Mouse (Mus musculus) CH12.LX (cell line): Measurements from ENCODE around the gene Bst2. TPM values are rescaled to one million over a fixed set of nuclear protein-coding genes. Genes with fewer than 3 reads are reported as not detected.

ENCODE experiments used
- DNase-seq: peaks from one replicate; pipeline ENCODE4 v3.0.0-alpha.2; 2013; ENCODE audit errors: extremely low read depth
- H3K27ac ChIP-seq: 2 replicates; pipeline ENCODE4 v1.5.1; 2012; ENCODE audit warnings: low read depth, mild to moderate bottlenecking, control low read depth, moderate library complexity; ENCODE audit not compliant: insufficient read depth
- H3K27me3 ChIP-seq: replicated peaks from 2 replicates; pipeline ENCODE3; 2012; ENCODE audit warnings: inconsistent platforms
- H3K36me3 ChIP-seq, 2 experiments: replicated peaks in 1 of 2; 2 replicates each; pipeline versions ENCODE3 to v1.6.1; 2012; ENCODE audit warnings: inconsistent platforms in 1 of 2, low read length in 1 of 2, mild to moderate bottlenecking in 1 of 2, mixed read lengths in 1 of 2, moderate library complexity in 1 of 2; ENCODE audit not compliant: control insufficient read depth in 1 of 2, insufficient read depth in 1 of 2
- H3K4me1 ChIP-seq, 2 experiments: 2 replicates each; pipeline ENCODE4 v1.6.1; 2012; ENCODE audit warnings: inconsistent platforms in 1 of 2, moderate library complexity in 1 of 2; ENCODE audit not compliant: insufficient read depth in 2 of 2, control insufficient read depth in 1 of 2
- H3K4me2 ChIP-seq: 2 replicates; pipeline ENCODE4 v1.6.1; 2012; ENCODE audit warnings: low read depth, mild to moderate bottlenecking, control low read depth; ENCODE audit not compliant: poor library complexity, insufficient read depth, severe bottlenecking
- H3K4me3 ChIP-seq, 3 experiments: fragments of 150-350 bp in 1 of 3; sonication (generic) in 1 of 3; replicated peaks in 1 of 3; 2 replicates each; pipeline versions ENCODE3 to v1.5.1; 2011 to 2012; ENCODE audit warnings: low read depth in 2 of 3, low read length in 2 of 3, mild to moderate bottlenecking in 2 of 3, moderate library complexity in 2 of 3, control low read depth in 1 of 3, improper control_type of control experiment in 1 of 3, inconsistent platforms in 1 of 3, mixed read lengths in 1 of 3; ENCODE audit not compliant: poor library complexity in 1 of 3
- H3K79me2 ChIP-seq: replicated peaks from 2 replicates; pipeline ENCODE4 v1.6.1; 2012; ENCODE audit warnings: mild to moderate bottlenecking, moderate library complexity; ENCODE audit not compliant: control insufficient read depth, poor library complexity, insufficient read depth, severe bottlenecking; ENCODE audit errors: extremely low read depth
- H3K9ac ChIP-seq: 2 replicates; pipeline ENCODE4 v1.6.1; 2012; ENCODE audit warnings: low read depth, mild to moderate bottlenecking, control low read depth, moderate library complexity; ENCODE audit not compliant: insufficient read depth
- H3K9me3 ChIP-seq: replicated peaks from 2 replicates; pipeline ENCODE3; 2012; ENCODE audit warnings: low read length, inconsistent platforms, mixed read lengths
- EP300 ChIP-seq: IDR thresholded peaks from 2 replicates; pipeline ENCODE4 v1.6.1; 2011; ENCODE audit warnings: low read length, improper control_type of control experiment
- SMC3 ChIP-seq: IDR thresholded peaks from 2 replicates; pipeline ENCODE4 v1.6.1; 2011; ENCODE audit warnings: low read depth, low read length, improper control_type of control experiment
- dilution Hi-C: fragments of 300-500 bp; cut with MboI; formaldehyde crosslinking; loops from 2 replicates; pipeline ENCODE4 v1.14.3; 2020; ENCODE audit warnings: low sequenced_read_pairs; ENCODE audit not compliant: extremely low pct_unique_long_range_greater_than_20kb, extremely low pct_ligation_motif_present
- in situ Hi-C: fragments of 300-500 bp; cut with MboI; formaldehyde crosslinking; loops from 3 replicates; pipeline ENCODE4 v1.14.3; 2019; ENCODE audit warnings: low sequenced_read_pairs, low pct_ligation_motif_present, low pct_unique_long_range_greater_than_20kb, mixed read lengths
- polyA plus RNA-seq: library from polyadenylated mRNA; unstranded; fragments of >175 nt; gene quantifications from 2 replicates; pipeline ENCODE4 v1.2.1, GENCODE M21; 2012; ENCODE audit warnings: low read depth; ENCODE audit not compliant: insufficient read length
- total RNA-seq, 2 experiments: library from RNA; depleted of rRNA; stranded (reverse); fragments of 300-350 nt in 1 of 2; fragments of >200 nt in 1 of 2; gene quantifications; 2 replicates each; pipeline ENCODE4 v1.2.3; 2012 to 2014

Gene Bst2
- total and polyA plus RNA-seq, 3 experiments: 214 to 424 (median 304) TPM

GRCm38 (mm10) chr8:71484736-71485135 is 52.5 kb downstream of the Bst2 start:
- H3K4me3 ChIP-seq: no peak overlapping the region
- peaks cover 13 to 29% of the 10 kb centered on the region in 2 experiments for H3K4me1 ChIP-seq
- H3K36me3 ChIP-seq: peaks cover 0 to 12% of the 10 kb centered on the region in 2 experiments
- H3K79me2 ChIP-seq: peaks cover 9% of the 10 kb centered on the region; the same call in 1 of the 2 replicates
- no peak overlapping the region for H3K9ac ChIP-seq
- in situ Hi-C loops (loop anchor here (5.0 kb wide), 1 partner anchor 38 kb away; no protein-coding TSS in a partner anchor), dilution Hi-C loops (no loop called here)
- H3K27ac ChIP-seq: no peak overlapping the region
- no peaks in the 10 kb centered on the region for H3K27me3 ChIP-seq
- H3K9me3 ChIP-seq: no peaks in the 10 kb centered on the region
- DNase-seq: no peak
- TF ChIP-seq SMC3 (no peak), EP300 (no peak)
- H3K4me2 ChIP-seq: no peak overlapping the region

Other genes starting within 250 kb of the Bst2 start
Only the 20 nearest of the 25 such genes appear.
- not detected in 2 replicates for gene Ushbp1, start 141.7 kb downstream of the Bst2 start, total RNA-seq (2012; rRNA removed)
- gene Ushbp1, start 141.7 kb downstream of the Bst2 start, total RNA-seq (2014; rRNA removed): not detected in 2 replicates
- gene Ushbp1, start 141.7 kb downstream of the Bst2 start, polyA plus RNA-seq: not detected in 2 replicates
- gene Babam1, start 140.6 kb downstream of the Bst2 start, total RNA-seq (2012; rRNA removed): 66.0 and 67.3 TPM in 2 replicates
- 47.6 and 56.7 TPM in 2 replicates for gene Babam1, start 140.6 kb downstream of the Bst2 start, total RNA-seq (2014; rRNA removed)
- gene Babam1, start 140.6 kb downstream of the Bst2 start, polyA plus RNA-seq: 132 and 137 TPM in 2 replicates
- 17.9 and 24.7 TPM in 2 replicates for gene Ankle1, start 131.4 kb downstream of the Bst2 start, total RNA-seq (2012; rRNA removed)
- gene Ankle1, start 131.4 kb downstream of the Bst2 start, total RNA-seq (2014; rRNA removed): 9.0 and 9.4 TPM in 2 replicates
- gene Ankle1, start 131.4 kb downstream of the Bst2 start, polyA plus RNA-seq: 17.4 and 17.6 TPM in 2 replicates
- 28.2 and 33.2 TPM in 2 replicates for gene Abhd8, start 73.8 kb downstream of the Bst2 start, total RNA-seq (2012; rRNA removed)
- 8.5 and 8.9 TPM in 2 replicates for gene Abhd8, start 73.8 kb downstream of the Bst2 start, total RNA-seq (2014; rRNA removed)
- 5.2 and 6.0 TPM in 2 replicates for gene Abhd8, start 73.8 kb downstream of the Bst2 start, polyA plus RNA-seq
- 150 and 180 TPM in 2 replicates for gene Mrpl34, start 72.5 kb downstream of the Bst2 start, total RNA-seq (2012; rRNA removed)
- gene Mrpl34, start 72.5 kb downstream of the Bst2 start, total RNA-seq (2014; rRNA removed): 80.1 and 94.4 TPM in 2 replicates
- 123 and 133 TPM in 2 replicates for gene Mrpl34, start 72.5 kb downstream of the Bst2 start, polyA plus RNA-seq
- 59.3 and 62.8 TPM in 2 replicates for gene Dda1, start 68.3 kb downstream of the Bst2 start, total RNA-seq (2012; rRNA removed)
- gene Dda1, start 68.3 kb downstream of the Bst2 start, total RNA-seq (2014; rRNA removed): 49.8 and 57.4 TPM in 2 replicates
- 65.8 and 78.1 TPM in 2 replicates for gene Dda1, start 68.3 kb downstream of the Bst2 start, polyA plus RNA-seq
- 5.5 and 6.7 TPM in 2 replicates for gene Ano8, start 51.5 kb downstream of the Bst2 start, total RNA-seq (2012; rRNA removed)
- 1.8 and 1.9 TPM in 2 replicates for gene Ano8, start 51.5 kb downstream of the Bst2 start, total RNA-seq (2014; rRNA removed)
- 1.8 and 2.1 TPM in 2 replicates for gene Ano8, start 51.5 kb downstream of the Bst2 start, polyA plus RNA-seq
- 26.7 and 29.0 TPM in 2 replicates for gene Gtpbp3, start 49.4 kb downstream of the Bst2 start, total RNA-seq (2012; rRNA removed)
- gene Gtpbp3, start 49.4 kb downstream of the Bst2 start, total RNA-seq (2014; rRNA removed): 19.5 and 20.7 TPM in 2 replicates
- 17.4 and 21.6 TPM in 2 replicates for gene Gtpbp3, start 49.4 kb downstream of the Bst2 start, polyA plus RNA-seq
- gene Plvap, start 25.7 kb downstream of the Bst2 start, total RNA-seq (2012; rRNA removed): 0.04 TPM in 1 of 2 replicates, not detected in the other
- gene Plvap, start 25.7 kb downstream of the Bst2 start, total RNA-seq (2014; rRNA removed): not detected in 2 replicates
- 0.27 and 0.37 TPM in 2 replicates for gene Plvap, start 25.7 kb downstream of the Bst2 start, polyA plus RNA-seq
- not detected in 2 replicates for gene Ccdc194, start 11.7 kb downstream of the Bst2 start, total RNA-seq (2012; rRNA removed)
- not detected in 2 replicates for gene Ccdc194, start 11.7 kb downstream of the Bst2 start, total RNA-seq (2014; rRNA removed)
- gene Ccdc194, start 11.7 kb downstream of the Bst2 start, polyA plus RNA-seq: not detected in 2 replicates
- gene Mvb12a, start 5.5 kb upstream of the Bst2 start, total RNA-seq (2012; rRNA removed): 113 and 128 TPM in 2 replicates
- 149 and 157 TPM in 2 replicates for gene Mvb12a, start 5.5 kb upstream of the Bst2 start, total RNA-seq (2014; rRNA removed)
- 80.5 and 82.1 TPM in 2 replicates for gene Mvb12a, start 5.5 kb upstream of the Bst2 start, polyA plus RNA-seq
- gene Tmem221, start 21.4 kb upstream of the Bst2 start, total RNA-seq (2012; rRNA removed): 0.21 and 0.51 TPM in 2 replicates
- gene Tmem221, start 21.4 kb upstream of the Bst2 start, total RNA-seq (2014; rRNA removed): not detected in 2 replicates
- not detected in 2 replicates for gene Tmem221, start 21.4 kb upstream of the Bst2 start, polyA plus RNA-seq
- 0.04 TPM in 1 of 2 replicates, not detected in the other for gene Nxnl1, start 29.1 kb upstream of the Bst2 start, total RNA-seq (2012; rRNA removed)
- gene Nxnl1, start 29.1 kb upstream of the Bst2 start, total RNA-seq (2014; rRNA removed): not detected in 2 replicates
- 0.08 TPM in 1 of 2 replicates, not detected in the other for gene Nxnl1, start 29.1 kb upstream of the Bst2 start, polyA plus RNA-seq
- gene Slc27a1, start 31.4 kb upstream of the Bst2 start, total RNA-seq (2012; rRNA removed): 2.7 and 4.0 TPM in 2 replicates
- 1.8 and 2.3 TPM in 2 replicates for gene Slc27a1, start 31.4 kb upstream of the Bst2 start, total RNA-seq (2014; rRNA removed)
- gene Slc27a1, start 31.4 kb upstream of the Bst2 start, polyA plus RNA-seq: 2.3 and 2.4 TPM in 2 replicates
- gene Pgls, start 54.7 kb upstream of the Bst2 start, total RNA-seq (2012; rRNA removed): 183 and 215 TPM in 2 replicates
- 94.2 and 118 TPM in 2 replicates for gene Pgls, start 54.7 kb upstream of the Bst2 start, total RNA-seq (2014; rRNA removed)
- 72.5 and 74.9 TPM in 2 replicates for gene Pgls, start 54.7 kb upstream of the Bst2 start, polyA plus RNA-seq
- 95.2 and 136 TPM in 2 replicates for gene Fam129c, start 60.2 kb upstream of the Bst2 start, total RNA-seq (2012; rRNA removed)
- gene Fam129c, start 60.2 kb upstream of the Bst2 start, total RNA-seq (2014; rRNA removed): 86.3 and 89.2 TPM in 2 replicates
- gene Fam129c, start 60.2 kb upstream of the Bst2 start, polyA plus RNA-seq: 92.8 and 98.6 TPM in 2 replicates
- gene Colgalt1, start 73.5 kb upstream of the Bst2 start, total RNA-seq (2012; rRNA removed): 85.3 and 92.0 TPM in 2 replicates
- gene Colgalt1, start 73.5 kb upstream of the Bst2 start, total RNA-seq (2014; rRNA removed): 68.7 and 72.0 TPM in 2 replicates
- gene Colgalt1, start 73.5 kb upstream of the Bst2 start, polyA plus RNA-seq: 72.0 and 73.7 TPM in 2 replicates
- 1.0 and 1.7 TPM in 2 replicates for gene Unc13a, start 134.3 kb upstream of the Bst2 start, total RNA-seq (2012; rRNA removed)
- 0.55 and 0.68 TPM in 2 replicates for gene Unc13a, start 134.3 kb upstream of the Bst2 start, total RNA-seq (2014; rRNA removed)
- 0.79 and 2.1 TPM in 2 replicates for gene Unc13a, start 134.3 kb upstream of the Bst2 start, polyA plus RNA-seq
- gene Jak3, start 138.8 kb upstream of the Bst2 start, total RNA-seq (2012; rRNA removed): 39.2 and 47.1 TPM in 2 replicates
- gene Jak3, start 138.8 kb upstream of the Bst2 start, total RNA-seq (2014; rRNA removed): 13.3 and 15.0 TPM in 2 replicates
- 35.6 and 37.8 TPM in 2 replicates for gene Jak3, start 138.8 kb upstream of the Bst2 start, polyA plus RNA-seq
- gene Insl3, start 151.8 kb upstream of the Bst2 start, total RNA-seq (2012; rRNA removed): 8.7 and 9.8 TPM in 2 replicates
- 1.9 and 3.0 TPM in 2 replicates for gene Insl3, start 151.8 kb upstream of the Bst2 start, total RNA-seq (2014; rRNA removed)
- gene Insl3, start 151.8 kb upstream of the Bst2 start, polyA plus RNA-seq: 14.4 and 21.4 TPM in 2 replicates